Mouse (Mus musculus) bone marrow, adult 2 months (tissue): ENCODE measurements around the gene Usp36.

Source experiments
- CTCF ChIP-seq: fragments of 200-500 bp; IDR thresholded peaks from 2 replicates; pipeline ENCODE4 v1.5.1; 2011; ENCODE audit warnings: low read length, control low read depth; ENCODE audit not compliant: control insufficient read depth, insufficient read depth
- POLR2A ChIP-seq: fragments of 200-500 bp; IDR thresholded peaks from 2 replicates; pipeline ENCODE4 v1.6.1; 2011; ENCODE audit warnings: low read depth, mild to moderate bottlenecking, control low read depth, low read length, borderline replicate concordance; ENCODE audit not compliant: control insufficient read depth

GRCm38 (mm10) chr11:118219066-118219465 lies 71.0 kb downstream of the Usp36 start:
- TF ChIP-seq POLR2A (no peak), CTCF (no peak)
